In genomic region chrX:136143711-136144110, GRCm38 (mm10) we compare ENCODE assay signal across 30 mouse cellular contexts. TPM values are rescaled to one million over a fixed set of nuclear protein-coding genes. Genes with fewer than 3 reads are reported as not detected.
DNase-seq lines count a peak whose midpoint lies in the region; ATAC-seq and TF ChIP-seq lines count a peak whose summit lies in the region.
"Had no signal": no experiment of that assay in that cellular context is flagged by ENCODE, and none has a peak within 500 bp of the region (broad histone marks: within the 10 kb centered on the region; RNA-seq: fewer than 3 reads in every experiment).

No protein-coding gene starts in this region.

- ATAC-seq in heart, embryonic 12.5 days (ENCODE audit: insufficient number of reproducible peaks, low FRiP score): peak; percentile 7; the same call in 1 of the 2 replicates
- peak; percentile 76; the same call in 1 of the 2 replicates for ATAC-seq in heart, embryonic 15.5 days (replicated peaks; ENCODE audit: insufficient number of reproducible peaks, insufficient read depth, low FRiP score, low read depth)
- ATAC-seq in intestine, postnatal 0 days: no peak
- ATAC-seq in intestine, embryonic 15.5 days: no peak
- ATAC-seq: CD4-positive, CD25-positive, alpha-beta regulatory T cell, adult 4 months; forebrain, embryonic 14.5 days; forebrain, postnatal 0 days; hindbrain, embryonic 16.5 days had no signal

- no peak overlapping the region for H3K9ac ChIP-seq in heart, embryonic 12.5 days
- no peak overlapping the region for H3K9ac ChIP-seq in heart, embryonic 15.5 days
- no peak overlapping the region for H3K9ac ChIP-seq in intestine, postnatal 0 days (ENCODE audit: low read depth, low read length)
- H3K9ac ChIP-seq in intestine, embryonic 15.5 days: no peak overlapping the region
- H3K9ac ChIP-seq: embryonic facial prominence, embryonic 12.5 days; embryonic facial prominence, embryonic 15.5 days; forebrain, postnatal 0 days; hindbrain, embryonic 13.5 days had no signal

- intact Hi-C loops in heart, postnatal 36 days (cut with DNase I): no loop called here

- no peak for TF ChIP-seq CTCF in intestine, postnatal 0 days (IDR thresholded peaks at IDR 0.05; ENCODE audit: low read depth)

- no peak for DNase-seq in heart, postnatal 4 days
- DNase-seq in heart, postnatal 36 days: no peak
- DNase-seq: adrenal gland, adult 2 months; adrenal gland, postnatal 14 days; cerebellum, adult 11 months; cerebellum, adult 2 months; cerebellum, adult 9-11 months; cerebellum, postnatal 25 days; forebrain, postnatal 0 days; gastrocnemius, adult 2 months; gastrocnemius, postnatal 14 days; kidney, adult 2 months had no signal

- peak overlapping the region; percentile 79 for H3K27ac ChIP-seq in heart, embryonic 12.5 days (ENCODE audit: poor library complexity, severe bottlenecking)
- H3K27ac ChIP-seq in heart, embryonic 15.5 days: peak overlapping the region; percentile 84
- no peak overlapping the region for H3K27ac ChIP-seq in intestine, postnatal 0 days (ENCODE audit: low read depth, low read length)
- no peak overlapping the region for H3K27ac ChIP-seq in intestine, embryonic 15.5 days
- H3K27ac ChIP-seq: embryonic facial prominence, embryonic 12.5 days; embryonic facial prominence, embryonic 15.5 days; gastrocnemius, adult 2 months; hindbrain, embryonic 10.5 days; hindbrain, embryonic 13.5 days had no signal

- no peaks in the 10 kb centered on the region for H3K36me3 ChIP-seq in heart, embryonic 12.5 days
- H3K36me3 ChIP-seq in heart, embryonic 15.5 days: no peaks in the 10 kb centered on the region
- H3K36me3 ChIP-seq in intestine, postnatal 0 days (ENCODE audit: control insufficient read depth, insufficient read depth): no peaks in the 10 kb centered on the region
- H3K36me3 ChIP-seq in intestine, embryonic 15.5 days: no peaks in the 10 kb centered on the region
- H3K36me3 ChIP-seq: embryonic facial prominence, embryonic 12.5 days; embryonic facial prominence, embryonic 15.5 days; hindbrain, embryonic 10.5 days; hindbrain, embryonic 13.5 days had no signal

- H3K9me3 ChIP-seq in heart, embryonic 12.5 days (replicated peaks): no peaks in the 10 kb centered on the region
- H3K9me3 ChIP-seq in heart, embryonic 15.5 days (replicated peaks): no peaks in the 10 kb centered on the region
- H3K9me3 ChIP-seq in intestine, postnatal 0 days (ENCODE audit: control insufficient read depth): no peaks in the 10 kb centered on the region
- no peaks in the 10 kb centered on the region for H3K9me3 ChIP-seq in intestine, embryonic 15.5 days
- H3K9me3 ChIP-seq: embryonic facial prominence, embryonic 12.5 days; embryonic facial prominence, embryonic 15.5 days; hindbrain, embryonic 10.5 days; hindbrain, embryonic 13.5 days had no signal

- no peak overlapping the region for H3K4me3 ChIP-seq in heart, embryonic 12.5 days
- H3K4me3 ChIP-seq in heart, embryonic 15.5 days: no peak overlapping the region
- H3K4me3 ChIP-seq in intestine, postnatal 0 days (ENCODE audit: low read depth, low read length): no peak overlapping the region
- H3K4me3 ChIP-seq in intestine, embryonic 15.5 days (replicated peaks): no peak overlapping the region
- H3K4me3 ChIP-seq: embryonic facial prominence, embryonic 12.5 days; embryonic facial prominence, embryonic 15.5 days; gastrocnemius, adult 2 months; hindbrain, embryonic 10.5 days; hindbrain, embryonic 13.5 days had no signal

- H3K4me1 ChIP-seq in heart, embryonic 12.5 days (replicated peaks): no peaks in the 10 kb centered on the region
- no peaks in the 10 kb centered on the region for H3K4me1 ChIP-seq in heart, embryonic 15.5 days (replicated peaks)
- H3K4me1 ChIP-seq in intestine, postnatal 0 days (replicated peaks; ENCODE audit: control insufficient read depth, insufficient read depth, low read length): no peaks in the 10 kb centered on the region
- no peaks in the 10 kb centered on the region for H3K4me1 ChIP-seq in intestine, embryonic 15.5 days (replicated peaks)
- H3K4me1 ChIP-seq: embryonic facial prominence, embryonic 12.5 days; embryonic facial prominence, embryonic 15.5 days; hindbrain, embryonic 13.5 days had no signal

- no peaks in the 10 kb centered on the region for H3K27me3 ChIP-seq in heart, embryonic 12.5 days (replicated peaks)
- H3K27me3 ChIP-seq in heart, embryonic 15.5 days: no peaks in the 10 kb centered on the region
- H3K27me3 ChIP-seq in intestine, postnatal 0 days (replicated peaks; ENCODE audit: control insufficient read depth, insufficient read depth, low read length): no peaks in the 10 kb centered on the region
- H3K27me3 ChIP-seq in intestine, embryonic 15.5 days (replicated peaks): no peaks in the 10 kb centered on the region
- H3K27me3 ChIP-seq: embryonic facial prominence, embryonic 12.5 days; embryonic facial prominence, embryonic 15.5 days; hindbrain, embryonic 13.5 days had no signal

- WGBS in heart, embryonic 12.5 days: 41% methylated on average over 2 of the region's 2 CpGs
- 46% methylated on average over 2 of the region's 2 CpGs for WGBS in heart, embryonic 15.5 days
- WGBS in intestine, postnatal 0 days: 50% methylated on average over 2 of the region's 2 CpGs
- WGBS in intestine, embryonic 15.5 days: 72% methylated on average over 2 of the region's 2 CpGs

- H3K4me2 ChIP-seq in heart, embryonic 12.5 days: peak overlapping the region; percentile 45
- H3K4me2 ChIP-seq in heart, embryonic 15.5 days: peak overlapping the region; percentile 48
- 0 out of 2 replicates have a peak overlapping the region, but pooled peaks have one; percentile 30 for H3K4me2 ChIP-seq in intestine, postnatal 0 days (replicated peaks; ENCODE audit: low read depth)
- no peak overlapping the region; the same call in 1 of the 2 replicates for H3K4me2 ChIP-seq in intestine, embryonic 15.5 days (replicated peaks)
- H3K4me2 ChIP-seq: embryonic facial prominence, embryonic 12.5 days; embryonic facial prominence, embryonic 15.5 days; hindbrain, embryonic 13.5 days had no signal

RNA-seq across cellular contexts. Expression of gene Bex4, which starts 4.9 kb away (rescaled TPM):
- 216 and 218 TPM in 2 replicates for polyA plus RNA-seq in heart, embryonic 12.5 days (2016; fragmentation: Nextera tagmentation; extraction: Ambion mirVana)
- total RNA-seq in heart, postnatal 4 days (2021): 10 to 100 TPM; 47.1 to 56.8 TPM
- polyA plus RNA-seq in heart, embryonic 15.5 days (2015; fragmentation: Nextera tagmentation; extraction: Ambion mirVana): 131 and 190 TPM in 2 replicates
- total RNA-seq in heart, postnatal 36 days (2021): 1 to 10 TPM in 1 of 2 experiments, under 1 TPM in 1; 0.49 to 1.2 TPM
- 235 and 294 TPM in 2 replicates for polyA plus RNA-seq in intestine, postnatal 0 days (2015; fragmentation: Nextera tagmentation; extraction: Ambion mirVana)
- polyA plus RNA-seq in intestine, embryonic 15.5 days (2015; fragmentation: Nextera tagmentation; extraction: Ambion mirVana): 230 and 263 TPM in 2 replicates
- total RNA-seq: gastrocnemius, adult 2 months; gastrocnemius, postnatal 14 days had no signal
- polyA plus RNA-seq: adrenal gland, adult 2 months; C2C12; CD4-positive, CD25-positive, alpha-beta regulatory T cell, adult 4 months had no signal

RNA-seq across cellular contexts. Expression of gene Tceal8, which starts 28.4 kb away (rescaled TPM):
- polyA plus RNA-seq in heart, embryonic 12.5 days (2016; fragmentation: Nextera tagmentation; extraction: Ambion mirVana): 265 and 277 TPM in 2 replicates
- 100 to 1,000 TPM; 103 to 119 TPM for total RNA-seq in heart, postnatal 4 days (2021)
- 219 and 266 TPM in 2 replicates for polyA plus RNA-seq in heart, embryonic 15.5 days (2015; fragmentation: Nextera tagmentation; extraction: Ambion mirVana)
- 10 to 100 TPM; 17.0 to 19.2 TPM for total RNA-seq in heart, postnatal 36 days (2021)
- 239 and 262 TPM in 2 replicates for polyA plus RNA-seq in intestine, postnatal 0 days (2015; fragmentation: Nextera tagmentation; extraction: Ambion mirVana)
- 219 and 251 TPM in 2 replicates for polyA plus RNA-seq in intestine, embryonic 15.5 days (2015; fragmentation: Nextera tagmentation; extraction: Ambion mirVana)

RNA-seq across cellular contexts. Expression of gene Nxf3, which starts 58.7 kb away (rescaled TPM):
- 0.68 and 0.78 TPM in 2 replicates for polyA plus RNA-seq in heart, embryonic 12.5 days (2016; fragmentation: Nextera tagmentation; extraction: Ambion mirVana)
- not detected for total RNA-seq in heart, postnatal 4 days (2021)
- 0.09 and 0.53 TPM in 2 replicates for polyA plus RNA-seq in heart, embryonic 15.5 days (2015; fragmentation: Nextera tagmentation; extraction: Ambion mirVana)
- under 1 TPM in 1 of 2 experiments, not detected in 1; 0.17 TPM for total RNA-seq in heart, postnatal 36 days (2021)
- polyA plus RNA-seq in intestine, postnatal 0 days (2015; fragmentation: Nextera tagmentation; extraction: Ambion mirVana): 0.22 and 0.27 TPM in 2 replicates
- 0.39 TPM in 1 of 2 replicates, not detected in the other for polyA plus RNA-seq in intestine, embryonic 15.5 days (2015; fragmentation: Nextera tagmentation; extraction: Ambion mirVana)
- total RNA-seq: adrenal gland, adult 2 months; adrenal gland, postnatal 14 days; common myeloid progenitor, adult 5-6 weeks; forebrain, postnatal 0 days; gastrocnemius, adult 2 months; gastrocnemius, postnatal 14 days; gastrocnemius, postnatal 4 days; heart, postnatal 10 days; MEL had no signal
- polyA plus RNA-seq: adrenal gland, adult 2 months; CD4-positive, CD25-positive, alpha-beta regulatory T cell, adult 4 months; embryonic facial prominence, embryonic 15.5 days; forebrain, embryonic 11.5 days; hindbrain, embryonic 10.5 days; hindbrain, embryonic 13.5 days; hindbrain, embryonic 16.5 days; kidney, adult 2 months; kidney, embryonic 14.5 days had no signal

RNA-seq across cellular contexts. Expression of gene Tceal5, which starts 60.0 kb away (rescaled TPM):
- 17.3 and 18.1 TPM in 2 replicates for polyA plus RNA-seq in heart, embryonic 12.5 days (2016; fragmentation: Nextera tagmentation; extraction: Ambion mirVana)
- 10 to 100 TPM; 18.0 to 23.2 TPM for total RNA-seq in heart, postnatal 4 days (2021)
- polyA plus RNA-seq in heart, embryonic 15.5 days (2015; fragmentation: Nextera tagmentation; extraction: Ambion mirVana): 14.3 and 20.2 TPM in 2 replicates
- under 1 TPM in 1 of 2 experiments, not detected in 1; 0.58 TPM for total RNA-seq in heart, postnatal 36 days (2021)
- 3.4 and 5.3 TPM in 2 replicates for polyA plus RNA-seq in intestine, postnatal 0 days (2015; fragmentation: Nextera tagmentation; extraction: Ambion mirVana)
- polyA plus RNA-seq in intestine, embryonic 15.5 days (2015; fragmentation: Nextera tagmentation; extraction: Ambion mirVana): 4.1 and 4.2 TPM in 2 replicates
- total RNA-seq: common myeloid progenitor, adult 5-6 weeks; MEL had no signal
- polyA plus RNA-seq: adrenal gland, adult 2 months; CD4-positive, CD25-positive, alpha-beta regulatory T cell, adult 4 months had no signal

Comparison
In these comparisons a context has a peak if more than half of its experiments do, and no peak if none do; other contexts are left out.
1. ATAC-seq: peak in heart, embryonic 12.5 days (single experiment) and heart, embryonic 15.5 days (single experiment); none in intestine, postnatal 0 days (single experiment) and intestine, embryonic 15.5 days (single experiment).
2. H3K27ac ChIP-seq: peak in heart, embryonic 12.5 days (single experiment) and heart, embryonic 15.5 days (single experiment); none in intestine, postnatal 0 days (single experiment) and intestine, embryonic 15.5 days (single experiment).